Mouse (Mus musculus) heart, postnatal 0 days (tissue): Measurements from ENCODE around the gene Emb. TPM values are rescaled to one million over a fixed set of nuclear protein-coding genes. Genes with fewer than 3 reads are reported as not detected.

Experiments
- ATAC-seq: fragments of 200-750 bp; cut with Nextera tagmentation; 2 replicates; pipeline ENCODE4 v1.8.0; 2017; ENCODE audit warnings: low read depth, moderate number of reproducible peaks, moderate library complexity; ENCODE audit not compliant: insufficient read depth
- DNase-seq: peaks from one replicate; pipeline ENCODE4 v3.0.0-alpha.2; 2016; ENCODE audit warnings: low spot score
- H3K27ac ChIP-seq: fragments of 300-500 bp; sonication (generic); 2 replicates; pipeline ENCODE4 v1.5.1; 2014; ENCODE audit warnings: low read depth, mild to moderate bottlenecking
- H3K27me3 ChIP-seq: fragments of 300-500 bp; sonication (generic); 2 replicates; pipeline ENCODE4 v1.6.1; 2014; ENCODE audit warnings: low read length, mixed read lengths; ENCODE audit not compliant: control insufficient read depth, insufficient read depth
- H3K36me3 ChIP-seq: fragments of 300-500 bp; sonication (generic); replicated peaks from 2 replicates; pipeline ENCODE4 v1.6.1; 2014; ENCODE audit warnings: low read length, mixed read lengths; ENCODE audit not compliant: control insufficient read depth, insufficient read depth
- H3K4me1 ChIP-seq: fragments of 300-500 bp; sonication (generic); 2 replicates; pipeline ENCODE4 v1.6.1; 2014; ENCODE audit warnings: antibody characterized with exemption; ENCODE audit not compliant: control insufficient read depth, insufficient read depth
- H3K4me2 ChIP-seq: fragments of 300-500 bp; sonication (generic); 2 replicates; pipeline ENCODE4 v1.6.1; 2014; ENCODE audit warnings: low read depth, mild to moderate bottlenecking, low read length, moderate library complexity
- H3K4me3 ChIP-seq: fragments of 300-500 bp; sonication (generic); 2 replicates; pipeline ENCODE4 v1.5.1; 2014; ENCODE audit warnings: low read depth, low read length
- H3K9ac ChIP-seq: fragments of 300-500 bp; sonication (generic); replicated peaks from 2 replicates; pipeline ENCODE4 v1.6.1; 2014; ENCODE audit warnings: low read depth, low read length, mixed read lengths
- H3K9me3 ChIP-seq: fragments of 300-500 bp; sonication (generic); replicated peaks from 2 replicates; pipeline ENCODE4 v1.6.1; 2016; ENCODE audit warnings: low read length; ENCODE audit not compliant: control insufficient read depth
- CTCF ChIP-seq: IDR thresholded peaks from 2 replicates; pipeline ENCODE4 v1.5.1; 2016; ENCODE audit warnings: antibody characterized with exemption, control low read depth, low read depth
- EP300 ChIP-seq: IDR thresholded peaks from 2 replicates; pipeline ENCODE4 v1.6.1; 2016; ENCODE audit warnings: antibody characterized with exemption, low read depth
- WGBS: fragments of 180-500 bp; shearing (Covaris S2); extraction: QIAGEN DNeasy Blood & Tissue Kit; methylation state at CpG from one replicate; pipeline ENCODE4 v1.1.7; 2014; 5-methylcytosine and 5-hydroxymethylcytosine counted together
- polyA plus RNA-seq: library from polyadenylated mRNA; unstranded; fragments of >200 nt; fragmentation: Nextera tagmentation; extraction: Ambion mirVana; gene quantifications from 2 replicates; pipeline ENCODE4 v1.2.1, GENCODE M21; 2015
- total RNA-seq: library from RNA; depleted of rRNA; stranded (reverse); fragments of >200 nt; gene quantifications from 2 replicates; pipeline ENCODE4 v1.2.3, GENCODE M21; 2014; ENCODE audit warnings: low replicate concordance

Emb gene
- total and polyA plus RNA-seq, 2 experiments from 2014 or later: 2.2 to 2.8 TPM

GRCm38 (mm10) chr13:117192161-117192560, 16.2 kb upstream of the Emb start:
- Histone ChIP-seq H3K36me3 (no peaks in the 10 kb centered on the region), H3K27ac (no peak overlapping the region), H3K9ac (no peak overlapping the region), H3K27me3 (no peaks in the 10 kb centered on the region), H3K4me2 (no peak overlapping the region), H3K9me3 (no peaks in the 10 kb centered on the region), H3K4me3 (no peak overlapping the region), H3K4me1 (no peaks in the 10 kb centered on the region)
- TF ChIP-seq EP300: no peak
- no peak for TF ChIP-seq CTCF
- ATAC-seq (no peak), DNase-seq (no peak)
- WGBS: 83% methylated on average over 5 of the region's 5 CpGs

DNA sequence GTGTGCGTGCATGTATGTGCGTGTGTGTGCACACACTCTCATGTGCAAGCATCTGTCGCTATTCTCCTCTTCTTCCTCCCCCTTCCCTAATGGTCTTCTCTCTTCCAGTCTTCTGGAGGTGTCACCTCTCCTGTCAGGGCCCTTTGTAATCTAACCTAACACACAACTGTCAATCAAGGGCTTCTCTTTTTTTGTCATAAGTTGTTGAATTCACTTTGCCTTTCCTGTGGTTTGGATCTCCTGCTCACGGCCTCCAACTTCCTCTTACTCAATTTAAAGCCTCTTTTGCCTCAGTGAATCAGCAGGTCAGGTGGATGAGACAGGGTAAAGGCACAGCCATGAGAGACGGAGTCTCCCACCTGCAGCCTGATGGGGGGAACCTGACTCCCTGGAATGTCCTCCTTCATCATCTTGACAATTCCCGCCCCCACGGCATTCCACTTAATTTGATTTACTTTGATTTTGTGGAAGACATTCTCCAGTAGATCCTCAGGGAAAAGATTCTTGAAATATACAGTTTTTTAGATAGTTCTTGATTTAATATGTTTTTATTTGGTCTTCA, 14.8 kb upstream of the Emb start:
- H3K4me3 ChIP-seq: no peak overlapping the region
- H3K36me3 ChIP-seq: no peaks in the 10 kb centered on the region
- H3K4me1 ChIP-seq: no peaks in the 10 kb centered on the region
- WGBS: 77% methylated on average over 7 of the region's 7 CpGs
- no peak overlapping the region for H3K27ac ChIP-seq
- TF ChIP-seq CTCF: no peak
- no peak for TF ChIP-seq EP300
- H3K9me3 ChIP-seq: no peaks in the 10 kb centered on the region
- H3K4me2 ChIP-seq: no peak overlapping the region
- no peaks in the 10 kb centered on the region for H3K27me3 ChIP-seq
- ATAC-seq: no peak
- no peak for DNase-seq
- no peak overlapping the region for H3K9ac ChIP-seq

- DNase-seq (no peak), ATAC-seq (no peak)
- Histone ChIP-seq H3K4me2 (no peak overlapping the region), H3K27ac (no peak overlapping the region), H3K9ac (no peak overlapping the region), H3K4me1 (no peaks in the 10 kb centered on the region), H3K27me3 (no peaks in the 10 kb centered on the region), H3K9me3 (no peaks in the 10 kb centered on the region), H3K4me3 (no peak overlapping the region), H3K36me3 (no peaks in the 10 kb centered on the region)
- 74% methylated on average over 13 of the region's 13 CpGs for WGBS
- TF ChIP-seq EP300 (no peak), CTCF (no peak)
Observed at GRCm38 (mm10) chr13:117195569-117196495, 12.5 kb upstream of the Emb start.

GRCm38 (mm10) chr13:117197666-117198065, 10.7 kb upstream of the Emb start:
- Histone ChIP-seq H3K27me3 (no peaks in the 10 kb centered on the region), H3K9ac (no peak overlapping the region), H3K36me3 (no peaks in the 10 kb centered on the region), H3K9me3 (no peaks in the 10 kb centered on the region), H3K4me3 (no peak overlapping the region), H3K27ac (no peak overlapping the region), H3K4me1 (no peaks in the 10 kb centered on the region), H3K4me2 (no peak overlapping the region)
- 87% methylated on average over 2 of the region's 2 CpGs for WGBS
- TF ChIP-seq CTCF (no peak), EP300 (no peak)
- DNase-seq: no peak
- no peak for ATAC-seq

DNA sequence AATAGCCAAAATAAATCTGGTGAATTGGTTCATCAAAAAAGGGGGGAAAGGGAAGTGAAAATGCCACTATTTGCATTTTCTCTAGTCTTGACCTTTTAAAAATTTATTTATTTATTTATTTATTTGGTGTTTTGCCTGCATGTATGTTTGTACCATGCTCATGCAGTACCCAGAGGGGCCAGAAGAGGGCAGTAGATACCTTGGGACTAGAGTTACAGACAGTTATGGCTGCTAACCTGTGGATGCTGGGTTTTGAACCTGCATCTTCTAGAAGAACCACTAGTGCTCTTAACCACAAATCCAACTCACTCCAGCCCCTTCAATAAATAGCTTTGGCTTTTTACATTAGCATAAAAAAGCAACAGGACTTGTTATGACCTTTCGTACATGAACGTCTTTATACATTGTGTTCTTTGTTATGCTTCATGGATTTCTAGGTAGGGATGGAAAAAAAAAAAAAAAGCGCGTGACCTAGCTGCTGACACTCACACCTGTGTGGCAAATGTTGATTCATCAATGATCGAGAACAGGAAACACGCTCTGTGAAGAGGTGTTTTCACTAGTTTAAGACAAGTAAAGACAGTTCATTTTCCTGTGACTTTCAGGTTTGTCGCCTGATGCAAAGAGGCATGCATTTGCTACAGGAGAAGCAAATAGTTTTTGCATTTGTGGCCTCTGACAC, 9.8 kb upstream of the Emb start:
- WGBS: 90% methylated on average over 7 of the region's 7 CpGs
- H3K4me1 ChIP-seq: no peaks in the 10 kb centered on the region
- DNase-seq: peak; percentile 12
- no peak overlapping the region for H3K4me2 ChIP-seq
- H3K27me3 ChIP-seq: no peaks in the 10 kb centered on the region
- no peaks in the 10 kb centered on the region for H3K36me3 ChIP-seq
- peak; percentile 74 for TF ChIP-seq CTCF
- TF ChIP-seq EP300: no peak
- no peaks in the 10 kb centered on the region for H3K9me3 ChIP-seq
- no peak overlapping the region for H3K9ac ChIP-seq
- H3K4me3 ChIP-seq: no peak overlapping the region
- no peak for ATAC-seq
- no peak overlapping the region for H3K27ac ChIP-seq
